8 mouse cellular contexts compared by ENCODE assay signal in the genomic region with DNA sequence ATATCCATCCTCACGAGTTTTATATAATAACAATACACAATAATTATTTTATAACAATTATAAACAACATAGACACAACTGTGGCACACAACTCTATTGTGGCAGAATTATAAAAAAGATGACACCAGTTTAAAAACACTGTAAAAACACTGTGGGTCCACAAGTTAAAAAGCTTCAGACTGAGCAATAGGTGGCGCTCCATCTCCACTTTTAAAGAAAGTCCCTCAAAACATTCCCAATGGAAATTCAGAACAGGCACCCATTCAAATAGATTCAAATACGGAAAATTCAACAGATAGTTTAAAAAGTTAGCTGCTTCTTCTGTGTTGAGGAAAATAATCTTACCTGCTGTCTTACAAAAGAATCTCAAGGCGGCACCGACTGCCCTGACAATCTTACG.
DNase-seq lines count a peak whose midpoint lies in the region; ATAC-seq and TF ChIP-seq lines count a peak whose summit lies in the region.
"Had no signal": no experiment of that assay in that cellular context is flagged by ENCODE, and none has a peak within 500 bp of the region (broad histone marks: within the 10 kb centered on the region; RNA-seq: fewer than 3 reads in every experiment).

No protein-coding gene starts in this region.

- in situ Hi-C loops in Patski (cut with MboI; ENCODE audit: low pct_unique_long_range_greater_than_20kb): no loop called here

- no peak overlapping the region for H3K9ac ChIP-seq in limb, embryonic 14.5 days (ENCODE audit: low read depth, low read length, severe bottlenecking)

- no peaks in the 10 kb centered on the region for H3K36me3 ChIP-seq in limb, embryonic 14.5 days (ENCODE audit: control insufficient read depth, insufficient read depth, low read length)
- no peaks in the 10 kb centered on the region for H3K36me3 ChIP-seq in limb, embryonic 10.5 days

- peak; percentile 33 to 68 for DNase-seq in heart, adult 18-20 months
- no peak for DNase-seq in heart, adult 9 months (ENCODE audit: low spot score in 2 of 2)
- DNase-seq in limb, embryonic 14.5 days (ENCODE audit: low spot score): peak; percentile 55
- no peak for DNase-seq in limb, embryonic 10.5 days (ENCODE audit: low spot score)
- no peak for DNase-seq in Patski (ENCODE audit: low read depth, low spot score)
- peak; percentile 25 to 58 for DNase-seq in kidney, postnatal 36 days
- DNase-seq in right cerebral cortex, postnatal 14 days: no peak

- no peak overlapping the region for H3K4me2 ChIP-seq in limb, embryonic 14.5 days (replicated peaks; ENCODE audit: low read depth, low read length, severe bottlenecking)

- H3K4me3 ChIP-seq in limb, embryonic 14.5 days (replicated peaks; ENCODE audit: low read length): no peak overlapping the region
- H3K4me3 ChIP-seq in limb, embryonic 10.5 days: no peak overlapping the region
- H3K4me3 ChIP-seq: erythroblast, embryonic 14.5 days had no signal

- peak; percentile 53 for TF ChIP-seq CTCF in Patski (IDR thresholded peaks at IDR 0.05)

- no peaks in the 10 kb centered on the region for H3K9me3 ChIP-seq in limb, embryonic 14.5 days (ENCODE audit: control insufficient read depth, low read length)
- no peaks in the 10 kb centered on the region for H3K9me3 ChIP-seq in limb, embryonic 10.5 days (replicated peaks)

- no peak for ATAC-seq in limb, embryonic 14.5 days (ENCODE audit: low FRiP score, low read depth)
- ATAC-seq in Patski: no peak

- WGBS in limb, embryonic 14.5 days: 56% methylated on average over 6 of the region's 6 CpGs
- WGBS in limb, embryonic 10.5 days: 59% methylated on average over 6 of the region's 6 CpGs

- no peak for TF ChIP-seq POLR2A in limb, embryonic 14.5 days (IDR thresholded peaks at IDR 0.05; ENCODE audit: borderline replicate concordance, extremely low read depth, insufficient read depth, insufficient read length)

- CTCF ChIA-PET in Patski (lab: Charles Lee): interaction anchor here (1.0 to 4.5 kb wide), 7 partner anchors 11 to 38 kb away, joined by 3 to 20 read pairs (median 5); no protein-coding TSS in a partner anchor

- no peaks in the 10 kb centered on the region for H3K4me1 ChIP-seq in limb, embryonic 14.5 days (ENCODE audit: control insufficient read depth, insufficient read depth, low read length)
- peaks cover 7% of the 10 kb centered on the region for H3K4me1 ChIP-seq in limb, embryonic 10.5 days

- H3K27ac ChIP-seq in limb, embryonic 14.5 days (replicated peaks; ENCODE audit: low read depth, low read length): no peak overlapping the region
- no peak overlapping the region for H3K27ac ChIP-seq in limb, embryonic 10.5 days

- no peaks in the 10 kb centered on the region for H3K27me3 ChIP-seq in limb, embryonic 14.5 days (ENCODE audit: control insufficient read depth, insufficient read depth, low read length)
- no peaks in the 10 kb centered on the region for H3K27me3 ChIP-seq in limb, embryonic 10.5 days (ENCODE audit: low read depth, poor library complexity, severe bottlenecking)
- no peaks in the 10 kb centered on the region for H3K27me3 ChIP-seq in Patski

- POLR2A ChIA-PET in Patski (lab: Charles Lee): no interaction called here

Comparison
In these comparisons a context has a peak if more than half of its experiments do, and no peak if none do; other contexts are left out.
1. DNase-seq: peak in heart, adult 18-20 months (2 of 2), limb, embryonic 14.5 days (single experiment) and kidney, postnatal 36 days (2 of 2); none in heart, adult 9 months (0 of 2), limb, embryonic 10.5 days (single experiment), Patski (single experiment) and right cerebral cortex, postnatal 14 days (single experiment).